Comparison of ENCODE assay signal across 8 mouse cellular contexts in the genomic region with DNA sequence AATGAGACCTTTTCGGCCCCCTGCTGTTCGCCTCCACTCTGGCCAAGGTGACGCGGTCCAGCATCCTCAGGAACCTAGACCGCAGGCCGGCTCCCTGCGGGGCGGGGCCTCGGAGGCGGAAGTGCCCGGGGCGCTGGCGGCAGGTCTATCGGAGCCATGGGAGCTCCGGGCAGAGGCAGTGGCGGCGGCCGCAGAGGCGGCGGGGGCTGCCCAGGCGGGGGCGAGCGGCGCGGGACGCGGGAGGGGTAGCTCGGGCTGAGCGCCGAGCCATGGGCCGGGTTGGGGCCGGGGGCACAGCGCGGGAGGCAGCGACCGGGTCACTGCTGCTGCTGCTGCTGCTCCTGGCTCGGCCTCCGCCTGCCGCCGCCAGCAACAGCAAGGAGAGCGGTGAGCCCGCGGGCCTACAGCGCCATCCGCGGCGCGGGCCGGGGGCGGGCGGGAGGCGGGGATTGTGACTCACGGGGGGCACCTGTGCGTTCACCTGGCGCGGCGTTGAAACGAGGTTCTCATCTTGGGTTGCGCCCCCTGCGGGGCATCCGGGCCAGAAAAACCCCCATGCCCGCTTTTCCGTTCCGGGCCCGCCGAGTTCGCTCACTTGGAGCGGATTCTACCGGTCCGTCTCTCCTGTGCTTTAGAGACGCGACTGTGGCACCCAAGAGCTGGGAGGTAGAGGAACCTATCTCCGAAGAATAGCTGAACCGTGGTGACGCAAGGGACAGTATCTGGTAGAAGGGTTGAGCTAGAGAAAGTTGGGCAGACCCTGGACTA. TPM values are rescaled to one million over a fixed set of nuclear protein-coding genes. Genes with fewer than 3 reads are reported as not detected.
DNase-seq lines count a peak whose midpoint lies in the region; ATAC-seq and TF ChIP-seq lines count a peak whose summit lies in the region.

TSS of gene Tmem8 (plus strand) at position 119 of the 768 bp plus-strand sequence.

- TF ChIP-seq CTCF in embryonic fibroblast, embryonic 13.5 days (IDR thresholded peaks at IDR 0.05; ENCODE audit: borderline replicate concordance, insufficient read depth, low read length) = no peak
- TF ChIP-seq CTCF in heart, postnatal 0 days (IDR thresholded peaks at IDR 0.05; ENCODE audit: low read depth) = no peak

- ATAC-seq in heart, postnatal 0 days (ENCODE audit: insufficient read depth, low read depth) = peak; percentile 70; the same call in 1 of the 2 replicates
- peak; percentile 79 for ATAC-seq in neural tube, embryonic 13.5 days (ENCODE audit: low read depth)

- DNase-seq in CD4-positive helper T cell, adult 2 months (ENCODE audit: low read depth, low spot score) = peak; percentile 84
- peak; percentile 84 to 90 for DNase-seq in adrenal gland, postnatal 36 days
- DNase-seq in heart, postnatal 0 days (ENCODE audit: low spot score) = peak; percentile 23
- DNase-seq in kidney, postnatal 36 days = peak; percentile 84 to 92
- DNase-seq in lung, adult 18-20 months = peak; percentile 81 to 86
- peak; percentile 81 for DNase-seq in testis, postnatal 14 days (ENCODE audit: low spot score)

- peak within 1 kb of the TSS; percentile 49 for H3K9ac ChIP-seq in heart, postnatal 0 days (replicated peaks; ENCODE audit: low read depth, low read length)
- peak within 1 kb of the TSS; percentile 80 for H3K9ac ChIP-seq in neural tube, embryonic 13.5 days

- H3K9me3 ChIP-seq in heart, postnatal 0 days (replicated peaks; ENCODE audit: control insufficient read depth, low read length) = no peaks in the 10 kb centered on the region
- no peaks in the 10 kb centered on the region for H3K9me3 ChIP-seq in neural tube, embryonic 13.5 days

- no peak for TF ChIP-seq POLR2A in embryonic fibroblast, embryonic 13.5 days (IDR thresholded peaks at IDR 0.05; ENCODE audit: low read depth, low read length)

- H3K4me3 ChIP-seq in embryonic fibroblast, embryonic 13.5 days (ENCODE audit: insufficient read depth, low read length) = peak within 1 kb of the TSS; percentile 28
- peak within 1 kb of the TSS; percentile 54 for H3K4me3 ChIP-seq in heart, postnatal 0 days (ENCODE audit: low read depth, low read length)
- peak within 1 kb of the TSS; percentile 72 for H3K4me3 ChIP-seq in neural tube, embryonic 13.5 days

- no peaks in the 10 kb centered on the region for H3K36me3 ChIP-seq in heart, postnatal 0 days (replicated peaks; ENCODE audit: control insufficient read depth, insufficient read depth, low read length)
- no peaks in the 10 kb centered on the region for H3K36me3 ChIP-seq in neural tube, embryonic 13.5 days

- peak within 1 kb of the TSS; percentile 94 for H3K4me2 ChIP-seq in heart, postnatal 0 days (ENCODE audit: low read depth, low read length)
- H3K4me2 ChIP-seq in neural tube, embryonic 13.5 days = peak within 1 kb of the TSS; percentile 89

- WGBS in heart, postnatal 0 days = under 1% methylated on average over 72 of the region's 75 CpGs
- WGBS in neural tube, embryonic 13.5 days = under 1% methylated on average over 75 of the region's 75 CpGs

- TF ChIP-seq EP300 in heart, postnatal 0 days (IDR thresholded peaks at IDR 0.05; ENCODE audit: low read depth) = no peak

- H3K27me3 ChIP-seq in heart, postnatal 0 days (ENCODE audit: control insufficient read depth, insufficient read depth, low read length) = peaks cover 83% of the 10 kb centered on the region
- H3K27me3 ChIP-seq in neural tube, embryonic 13.5 days = peaks cover 79% of the 10 kb centered on the region

- H3K4me1 ChIP-seq in embryonic fibroblast, embryonic 13.5 days (ENCODE audit: control insufficient read depth, insufficient read depth, low read length) = peaks cover 3% of the 10 kb centered on the region; the same call in 1 of the 2 replicates
- 0 out of 2 replicates have a peak, but pooled peaks cover 7% of the 10 kb centered on the region for H3K4me1 ChIP-seq in heart, postnatal 0 days (ENCODE audit: control insufficient read depth, insufficient read depth)
- peaks cover 21% of the 10 kb centered on the region for H3K4me1 ChIP-seq in neural tube, embryonic 13.5 days (replicated peaks)

- H3K27ac ChIP-seq in embryonic fibroblast, embryonic 13.5 days (ENCODE audit: insufficient read depth, low read length) = no peak within 1 kb of the TSS
- no peak within 1 kb of the TSS for H3K27ac ChIP-seq in heart, postnatal 0 days (ENCODE audit: low read depth)
- H3K27ac ChIP-seq in neural tube, embryonic 13.5 days (replicated peaks) = 0 out of 2 replicates have a peak within 1 kb of the TSS, but pooled peaks have one; percentile 20

RNA-seq across cellular contexts. Expression of gene Tmem8, which starts in this region (rescaled TPM):
- total RNA-seq in adrenal gland, postnatal 36 days (2021) = 1 to 10 TPM; 5.4 to 9.4 TPM
- polyA plus RNA-seq in embryonic fibroblast, embryonic 13.5 days (2011; ENCODE audit: insufficient read length, low read depth, missing spikeins) = 0.48 and 1.0 TPM in 2 replicates
- total RNA-seq in heart, postnatal 0 days (2014; rRNA removed; ENCODE audit: low replicate concordance) = 2.1 and 2.5 TPM in 2 replicates
- polyA plus RNA-seq in heart, postnatal 0 days (2015; fragmentation: Nextera tagmentation; extraction: Ambion mirVana) = 0.51 and 0.69 TPM in 2 replicates
- polyA plus RNA-seq in neural tube, embryonic 13.5 days (2015; fragmentation: Nextera tagmentation; extraction: Ambion mirVana) = 3.3 TPM in 2 replicates

Comparison
In these comparisons a context has a peak if more than half of its experiments do, and no peak if none do; other contexts are left out.
1. DNase-seq: peak in every context shown above with its lines; median percentile 88 in kidney, postnatal 36 days; 87 in adrenal gland, postnatal 36 days; 84 in CD4-positive helper T cell, adult 2 months; 84 in lung, adult 18-20 months; 81 in testis, postnatal 14 days; 23 in heart, postnatal 0 days.